Mouse (Mus musculus) stomach, postnatal 0 days (tissue): ENCODE measurements around the gene Hacd2.

Experiments
- CTCF ChIP-seq: IDR thresholded peaks from 2 replicates; pipeline ENCODE4 v1.5.1; 2016; ENCODE audit warnings: antibody characterized with exemption, low read depth, mild to moderate bottlenecking, moderate library complexity
- EP300 ChIP-seq: optimal IDR thresholded peaks from 2 replicates; pipeline ENCODE3; 2016; ENCODE audit warnings: antibody characterized with exemption

GRCm38 (mm10) chr16:35140620-35140975 lies 118.4 kb downstream of the Hacd2 start:
- no peak for TF ChIP-seq EP300
- no peak for TF ChIP-seq CTCF
